Mouse (Mus musculus): ENCODE results near the gene Krr1.
"Not testable (repeated sequence)": the region's sequence is repeated elsewhere in the genome, so short reads cannot be mapped to it uniquely, and the experiment has no call there.

Krr1 gene

GRCm38 (mm10) chr10:111983070-111983469 lies 10.6 kb downstream of the Krr1 start:
- DNase-seq: no peak

- no peak for DNase-seq
Observed at GRCm38 (mm10) chr10:111986453-111986852, 14.0 kb downstream of the Krr1 start.

GRCm38 (mm10) chr10:111995803-111996548 lies 23.5 kb downstream of the Krr1 start:
- no peak for DNase-seq

- DNase-seq: no peak
Observed at GRCm38 (mm10) chr10:111996549-111996904, 24.1 kb downstream of the Krr1 start.

- no peak for DNase-seq
Observed at GRCm38 (mm10) chr10:111996911-111997347, 24.5 kb downstream of the Krr1 start.

- no peak for DNase-seq
Observed at GRCm38 (mm10) chr10:111997671-111998070, 25.2 kb downstream of the Krr1 start.

GRCm38 (mm10) chr10:111999765-112000164 lies 27.3 kb downstream of the Krr1 start:
- no peak for DNase-seq

- DNase-seq: no peak
Observed at GRCm38 (mm10) chr10:112000568-112000967, 28.1 kb downstream of the Krr1 start.

- DNase-seq: no peak
Observed at GRCm38 (mm10) chr10:112001350-112001749, 28.9 kb downstream of the Krr1 start.

GRCm38 (mm10) chr10:112001756-112002520 lies 29.5 kb downstream of the Krr1 start:
- no peak for DNase-seq

GRCm38 (mm10) chr10:112002544-112003215 lies 30.2 kb downstream of the Krr1 start, which contains the start of gene Glipr1:
Gene Glipr1 (minus strand): TSS chr10:112002631.
- DNase-seq: no peak

- not testable (repeated sequence) for DNase-seq
Observed at GRCm38 (mm10) chr10:112009511-112009910, 37.0 kb downstream of the Krr1 start.

GRCm38 (mm10) chr10:112023585-112023984 lies 51.1 kb downstream of the Krr1 start:
- no peak for DNase-seq

- not testable (repeated sequence) for DNase-seq
Observed at GRCm38 (mm10) chr10:112028689-112029088, 56.2 kb downstream of the Krr1 start.
